Mouse (Mus musculus) cerebellum, adult 11-12 months (tissue): ENCODE measurements around the gene Fstl5.
"Not testable (repeated sequence)": the region's sequence is repeated elsewhere in the genome, so short reads cannot be mapped to it uniquely, and the experiment has no call there.

Experiments
- DNase-seq: peaks from one replicate; pipeline ENCODE4 v3.0.0; 2022

Fstl5 gene

GRCm38 (mm10) chr3:76074060-76074707, at the start of gene Fstl5:
TSS of gene Fstl5 (plus strand) at chr3:76074270.
- peak; percentile 91 for DNase-seq

- no peak for DNase-seq
Observed at GRCm38 (mm10) chr3:76025523-76025922, 48.5 kb upstream of the Fstl5 start.

GRCm38 (mm10) chr3:76051124-76051523, 22.9 kb upstream of the Fstl5 start:
- DNase-seq = no peak

- no peak for DNase-seq
Observed at GRCm38 (mm10) chr3:76061996-76062395, 12.1 kb upstream of the Fstl5 start.

GRCm38 (mm10) chr3:76067920-76068319, 6.2 kb upstream of the Fstl5 start:
- no peak for DNase-seq

- DNase-seq = no peak
Observed at GRCm38 (mm10) chr3:76072826-76073225, 1.2 kb upstream of the Fstl5 start.

GRCm38 (mm10) chr3:76140445-76140844, 66.4 kb downstream of the Fstl5 start:
- peak; percentile 22 for DNase-seq

GRCm38 (mm10) chr3:76147846-76148245, 73.8 kb downstream of the Fstl5 start:
- no peak for DNase-seq

GRCm38 (mm10) chr3:76238834-76239233, 164.8 kb downstream of the Fstl5 start:
- DNase-seq = no peak

GRCm38 (mm10) chr3:76251385-76251784, 177.3 kb downstream of the Fstl5 start:
- DNase-seq = no peak

GRCm38 (mm10) chr3:76292993-76293392, 218.9 kb downstream of the Fstl5 start:
- no peak for DNase-seq

- no peak for DNase-seq
Observed at GRCm38 (mm10) chr3:76294394-76294793, 220.3 kb downstream of the Fstl5 start.

GRCm38 (mm10) chr3:76301026-76301773, 227.1 kb downstream of the Fstl5 start:
- peak; percentile 19 for DNase-seq

GRCm38 (mm10) chr3:76316991-76317390, 242.9 kb downstream of the Fstl5 start:
- no peak for DNase-seq

GRCm38 (mm10) chr3:76319531-76319930, 245.5 kb downstream of the Fstl5 start:
- no peak for DNase-seq

- DNase-seq = peak; percentile 13
Observed at GRCm38 (mm10) chr3:76322431-76322830, 248.4 kb downstream of the Fstl5 start.

GRCm38 (mm10) chr3:76336922-76337321, 262.9 kb downstream of the Fstl5 start:
- DNase-seq = no peak

- DNase-seq = no peak
Observed at GRCm38 (mm10) chr3:76367000-76367399, 292.9 kb downstream of the Fstl5 start.

- no peak for DNase-seq
Observed at GRCm38 (mm10) chr3:76369910-76370309, 295.8 kb downstream of the Fstl5 start.

- DNase-seq = no peak
Observed at GRCm38 (mm10) chr3:76428775-76429372, 354.8 kb downstream of the Fstl5 start.

GRCm38 (mm10) chr3:76467229-76467874, 393.3 kb downstream of the Fstl5 start:
- no peak for DNase-seq

GRCm38 (mm10) chr3:76468147-76468546, 394.1 kb downstream of the Fstl5 start:
- no peak for DNase-seq

- not testable (repeated sequence) for DNase-seq
Observed at GRCm38 (mm10) chr3:76507891-76508290, 433.8 kb downstream of the Fstl5 start.

- no peak for DNase-seq
Observed at GRCm38 (mm10) chr3:76508811-76509210, 434.7 kb downstream of the Fstl5 start.
